Mouse (Mus musculus) frontal cortex, postnatal 25 days (tissue): Measurements from ENCODE around the gene Pak3.
A peak's percentile ranks its signal among the peaks of the same experiment; 100 is the strongest.

Experiments
- DNase-seq, 2 experiments: peaks; one replicate each; pipeline ENCODE4 v3.0.0; 2022; ENCODE audit warnings: low spot score in 2 of 2

The Pak3 gene

GRCm38 (mm10) chrX:143664221-143665150 lies 146.1 kb downstream of the Pak3 start:
- DNase-seq = peak; percentile 5 to 18

- DNase-seq = no peak
Measured at GRCm38 (mm10) chrX:143665771-143666170, 147.4 kb downstream of the Pak3 start.

DNA sequence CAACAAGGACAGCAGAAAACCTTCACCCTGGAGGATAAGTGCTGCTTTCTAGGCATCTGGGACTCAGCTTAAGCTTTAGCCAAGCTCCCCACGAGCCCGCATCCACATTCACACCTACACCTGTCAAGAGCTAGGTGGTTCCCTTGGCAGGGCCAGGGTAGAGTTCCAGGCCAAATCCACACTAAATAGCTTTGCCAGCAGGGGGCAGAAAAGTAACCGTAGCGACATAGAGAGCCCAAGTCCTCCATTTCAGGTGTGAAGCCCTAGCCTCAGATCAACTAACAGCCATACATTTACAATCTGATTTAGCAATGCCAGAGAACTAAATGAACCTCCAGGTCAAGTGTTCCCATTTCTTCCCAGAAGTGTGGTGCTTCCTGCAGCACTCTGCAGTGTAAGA lies 148.6 kb downstream of the Pak3 start:
- DNase-seq = no peak

DNA sequence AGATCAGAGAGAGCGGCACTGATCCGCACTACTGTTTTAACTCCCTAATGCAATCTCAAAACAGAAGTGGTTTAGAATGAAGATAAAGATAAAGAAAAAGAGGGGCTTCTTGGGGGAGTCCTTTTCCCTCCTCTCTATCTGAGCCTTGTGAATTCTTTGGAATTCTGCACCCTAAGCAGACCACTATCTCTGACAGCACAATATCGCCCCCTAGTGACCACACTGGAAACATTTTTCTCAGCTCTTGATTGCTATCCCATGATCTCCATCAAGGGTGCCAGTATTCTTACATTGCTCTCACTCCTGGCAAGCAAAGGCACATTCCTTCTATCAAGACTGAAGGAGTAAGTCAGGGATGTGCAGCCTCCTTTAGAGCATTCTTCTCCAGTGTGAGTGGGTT lies 149.9 kb downstream of the Pak3 start:
- DNase-seq = peak in 1 of 2 experiments; percentile 39

- DNase-seq = no peak
Measured at GRCm38 (mm10) chrX:143678566-143678965, 160.2 kb downstream of the Pak3 start.

DNA sequence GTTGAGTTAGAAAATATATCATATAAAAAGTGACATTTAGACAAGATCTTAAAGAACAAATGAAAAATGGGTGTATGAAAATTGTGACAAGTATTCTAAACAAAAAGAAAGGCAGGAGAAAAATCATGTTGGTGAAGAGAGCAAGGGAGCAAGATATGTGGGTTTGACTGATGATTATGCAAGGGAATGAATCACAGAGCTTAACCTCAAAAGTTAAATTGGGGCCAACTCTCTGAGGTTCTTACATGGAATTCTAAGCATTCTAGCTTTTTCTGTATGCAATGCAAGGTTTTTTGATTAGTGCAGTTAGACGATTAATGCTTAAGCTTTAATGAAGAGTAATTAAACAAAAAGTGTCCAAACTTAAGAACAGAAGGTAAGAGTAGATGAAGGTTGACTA lies 203.9 kb downstream of the Pak3 start:
- DNase-seq = no peak

- no peak for DNase-seq
Measured at GRCm38 (mm10) chrX:143725411-143725810, 207.0 kb downstream of the Pak3 start.

DNA sequence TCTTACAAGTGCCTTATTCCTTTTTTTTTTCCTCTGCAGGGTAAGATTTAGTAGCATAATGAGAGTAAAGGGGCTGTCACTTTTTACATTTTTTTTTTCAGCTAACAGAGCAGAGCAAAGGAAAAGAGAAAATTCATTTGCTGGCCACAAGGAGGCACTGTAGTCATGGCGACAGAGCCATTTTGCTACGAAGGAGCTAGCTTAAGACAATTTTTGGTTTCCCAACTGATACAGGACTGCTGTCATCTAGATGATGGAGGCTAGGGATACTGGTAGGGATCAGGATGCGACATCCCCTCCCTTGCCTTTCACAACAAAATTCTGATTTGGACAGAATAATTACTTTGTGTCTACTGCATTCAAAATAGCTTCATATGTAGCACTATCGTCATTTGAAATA lies 217.6 kb downstream of the Pak3 start:
- DNase-seq = no peak

DNA sequence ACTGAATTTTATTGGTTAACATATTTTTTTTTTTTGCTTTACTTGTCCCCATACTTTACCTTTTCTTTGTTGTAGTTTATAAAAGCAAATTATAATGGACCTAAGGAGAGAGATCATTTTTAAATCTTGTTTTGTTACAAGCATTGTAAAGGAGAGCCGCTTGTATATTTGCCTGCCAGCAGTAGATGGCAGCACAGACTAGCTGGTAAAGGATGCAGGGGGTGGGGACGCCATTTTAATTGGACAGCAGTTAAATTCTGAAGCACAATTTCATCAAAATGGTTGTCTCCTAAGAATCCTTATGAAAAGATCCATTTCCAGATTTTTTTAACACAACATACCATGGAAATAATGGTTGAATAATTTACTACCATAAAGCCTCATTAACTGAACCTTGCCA lies 220.8 kb downstream of the Pak3 start:
- no peak for DNase-seq

GRCm38 (mm10) chrX:143762556-143762955 lies 244.2 kb downstream of the Pak3 start:
- no peak for DNase-seq

DNA sequence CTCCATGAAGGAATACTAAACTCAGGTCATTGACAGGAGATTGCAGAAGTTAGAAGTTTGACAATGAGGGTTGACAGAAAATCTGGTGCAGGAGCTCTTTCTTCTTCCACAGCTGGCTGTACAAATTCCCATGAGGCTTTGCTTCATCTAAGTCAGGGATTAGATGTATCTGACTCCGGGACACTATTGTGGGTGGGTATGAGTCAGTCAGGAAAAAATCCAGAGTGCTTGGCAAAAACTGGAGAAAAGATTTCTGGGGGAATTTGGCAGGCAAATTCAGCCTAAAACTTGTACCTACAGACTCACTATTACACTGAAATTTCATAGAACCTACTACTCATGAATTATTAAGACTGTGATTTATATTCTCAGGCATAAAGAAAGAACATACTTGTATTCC lies 297.6 kb downstream of the Pak3 start:
- no peak for DNase-seq

- no peak for DNase-seq
Measured at GRCm38 (mm10) chrX:143818961-143819360, 300.6 kb downstream of the Pak3 start.

- DNase-seq = no peak
Measured at GRCm38 (mm10) chrX:143826521-143826920, 308.1 kb downstream of the Pak3 start.

- no peak for DNase-seq
Measured at GRCm38 (mm10) chrX:143827212-143827611, 308.8 kb downstream of the Pak3 start, which contains the start of gene Capn6. Capn6 (minus strand) TSS chrX:143827414.

GRCm38 (mm10) chrX:143846637-143847036 lies 328.2 kb downstream of the Pak3 start:
- DNase-seq = no peak
